Mouse (Mus musculus): ENCODE measurements around the gene Mcl1.

DNA sequence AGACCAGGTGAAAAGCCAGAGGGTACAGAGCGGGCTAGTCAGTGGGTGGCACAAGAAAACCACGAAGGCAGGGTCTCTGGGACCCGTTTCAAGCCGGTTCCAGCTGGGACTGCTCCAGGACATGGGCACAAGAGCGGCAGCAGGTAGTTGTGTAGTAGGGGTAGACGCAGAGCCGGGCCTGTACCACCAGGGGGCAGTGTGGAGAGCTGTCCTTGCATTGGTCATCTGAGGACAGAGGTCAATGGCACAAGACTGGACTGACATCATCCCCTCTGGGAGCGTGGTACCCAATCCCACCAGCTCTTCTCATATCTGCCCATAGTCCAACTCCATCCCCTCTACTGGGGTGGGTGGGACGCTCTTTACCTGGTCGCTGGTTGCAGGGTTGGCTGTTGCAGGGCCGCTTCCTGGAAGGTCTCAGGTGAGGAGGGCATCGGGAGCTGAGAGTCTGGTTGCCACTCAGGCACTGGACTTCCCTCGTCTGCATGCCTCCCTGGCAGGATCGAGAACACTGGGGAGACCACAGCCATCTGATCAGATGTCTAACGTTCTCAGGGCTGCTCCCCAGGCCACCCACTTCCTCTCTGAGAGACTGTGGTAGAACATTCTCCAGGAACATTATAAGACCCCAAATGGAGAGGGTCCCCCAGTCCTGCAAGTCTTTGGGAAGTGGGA, 18.3 kb downstream of the Mcl1 start:
- TF ChIP-seq POLR2A (IDR thresholded peaks at IDR 0.05; ENCODE audit: extremely low read depth, insufficient read depth, low read length) (no peak), CTCF (IDR thresholded peaks at IDR 0.05; ENCODE audit: low read depth, low read length) (peak; percentile 96)

Measured in liver, adult 2 months (tissue).